Mouse (Mus musculus) left cerebral cortex, adult 11 months (tissue): Measurements from ENCODE around the gene Tmem160.

Experiments
- DNase-seq: peaks from one replicate; pipeline ENCODE4 v3.0.0; 2022; ENCODE audit warnings: low spot score

Tmem160 gene

DNA sequence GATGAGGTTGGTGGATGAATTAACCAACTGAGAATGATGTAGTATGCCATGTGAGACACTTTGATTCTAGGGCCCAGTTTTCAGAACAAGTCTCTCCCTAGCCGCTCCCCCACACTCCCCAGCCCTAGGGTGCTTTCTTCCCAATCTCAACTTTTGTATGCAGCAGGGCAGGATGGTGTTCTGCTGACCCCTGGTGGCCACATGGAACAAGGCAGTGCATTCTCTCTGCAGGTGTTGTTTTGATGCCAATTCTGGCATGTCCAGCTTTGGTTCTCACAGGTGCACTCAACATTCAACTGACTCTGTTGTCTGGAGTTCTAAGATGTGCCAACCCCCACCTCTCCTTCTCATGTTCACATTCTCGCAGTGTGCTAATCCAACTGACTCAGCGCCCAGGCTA, 39.2 kb downstream of the Tmem160 start:
- DNase-seq: peak; percentile 46

GRCm38 (mm10) chr7:16492211-16492610, 39.6 kb downstream of the Tmem160 start:
- no peak for DNase-seq

GRCm38 (mm10) chr7:16493361-16493760, 40.8 kb downstream of the Tmem160 start:
- no peak for DNase-seq

GRCm38 (mm10) chr7:16496260-16496659, 43.7 kb downstream of the Tmem160 start:
- DNase-seq: no peak

GRCm38 (mm10) chr7:16499671-16500104, 47.1 kb downstream of the Tmem160 start:
- DNase-seq: no peak

- no peak for DNase-seq
Observed at GRCm38 (mm10) chr7:16501571-16501970, 49.0 kb downstream of the Tmem160 start.

- no peak for DNase-seq
Observed at GRCm38 (mm10) chr7:16504573-16505225, 52.1 kb downstream of the Tmem160 start.
